Mouse (Mus musculus): ENCODE measurements around the gene Tpsb2.

Gene Tpsb2

GRCm38 (mm10) chr17:25366005-25366404, at the start of gene Tpsb2:
Tpsb2 (plus strand) TSS chr17:25366305.
- no peak for DNase-seq (ENCODE audit: low spot score)

- DNase-seq (ENCODE audit: low spot score): no peak
Measured at GRCm38 (mm10) chr17:25318354-25318753, 47.8 kb upstream of the Tpsb2 start, which contains the start of gene Prss29. Prss29 (plus strand) TSS chr17:25318654.

DNA sequence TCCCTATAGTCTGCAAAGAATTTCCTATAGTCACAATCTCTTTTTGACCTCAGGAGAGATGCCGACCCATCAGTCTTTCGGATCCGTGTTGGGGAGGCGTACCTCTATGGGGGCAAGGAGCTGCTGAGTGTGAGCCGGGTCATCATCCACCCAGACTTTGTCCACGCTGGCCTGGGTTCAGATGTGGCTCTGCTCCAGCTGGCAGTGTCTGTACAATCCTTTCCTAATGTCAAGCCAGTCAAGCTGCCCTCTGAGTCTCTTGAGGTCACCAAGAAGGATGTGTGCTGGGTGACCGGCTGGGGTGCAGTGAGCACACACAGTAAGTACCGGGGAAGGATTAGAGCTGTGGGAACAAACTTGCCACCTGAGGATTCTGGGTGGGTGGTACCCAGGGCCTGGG, 45.3 kb upstream of the Tpsb2 start:
- DNase-seq (ENCODE audit: low spot score): no peak

GRCm38 (mm10) chr17:25322930-25323329, 43.2 kb upstream of the Tpsb2 start:
- DNase-seq (ENCODE audit: low spot score): no peak

- no peak for DNase-seq (ENCODE audit: low spot score)
Measured at GRCm38 (mm10) chr17:25332321-25332720, 33.8 kb upstream of the Tpsb2 start.

DNA sequence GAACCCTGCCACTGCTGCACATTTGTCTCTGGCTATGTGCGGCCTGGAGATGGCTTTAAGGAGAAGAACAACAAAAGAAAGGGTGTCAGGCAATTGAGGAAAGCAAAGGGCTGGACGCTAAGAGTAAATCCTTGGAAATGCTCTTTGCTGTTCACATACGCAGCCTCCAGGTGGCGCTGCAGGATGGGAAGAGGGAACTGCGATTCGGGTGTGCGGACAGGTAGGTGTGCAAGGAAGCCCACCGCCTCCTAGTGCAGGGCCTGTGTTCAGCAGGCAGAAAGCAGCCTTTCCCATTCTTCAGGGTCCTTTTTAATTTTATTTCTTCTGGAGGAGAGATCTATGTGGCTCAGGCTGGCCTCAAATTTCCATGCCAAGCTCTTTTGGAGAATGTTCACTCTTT, 32.2 kb upstream of the Tpsb2 start:
- DNase-seq (ENCODE audit: low spot score): peak; percentile 63

DNA sequence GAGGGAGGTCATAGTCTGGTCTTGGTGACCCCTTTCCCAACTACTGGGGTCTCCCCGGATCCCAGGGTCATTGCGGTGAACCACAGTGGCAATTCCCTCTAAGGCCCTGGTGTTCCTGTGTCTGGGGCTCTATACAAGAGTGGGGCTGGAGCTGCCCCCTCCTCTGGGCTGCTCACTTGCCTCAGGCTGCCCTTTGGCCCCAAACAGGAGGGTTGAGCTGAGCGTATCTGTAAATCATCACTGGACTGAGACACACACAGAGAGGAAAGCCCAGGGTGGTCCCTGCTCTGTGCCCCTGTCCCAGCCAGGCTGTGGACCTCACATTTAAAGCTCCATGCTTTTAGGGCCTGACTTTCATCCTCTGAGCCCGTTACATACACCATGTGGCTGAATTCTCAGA, 27.9 kb upstream of the Tpsb2 start:
- DNase-seq (ENCODE audit: low spot score): no peak

DNA sequence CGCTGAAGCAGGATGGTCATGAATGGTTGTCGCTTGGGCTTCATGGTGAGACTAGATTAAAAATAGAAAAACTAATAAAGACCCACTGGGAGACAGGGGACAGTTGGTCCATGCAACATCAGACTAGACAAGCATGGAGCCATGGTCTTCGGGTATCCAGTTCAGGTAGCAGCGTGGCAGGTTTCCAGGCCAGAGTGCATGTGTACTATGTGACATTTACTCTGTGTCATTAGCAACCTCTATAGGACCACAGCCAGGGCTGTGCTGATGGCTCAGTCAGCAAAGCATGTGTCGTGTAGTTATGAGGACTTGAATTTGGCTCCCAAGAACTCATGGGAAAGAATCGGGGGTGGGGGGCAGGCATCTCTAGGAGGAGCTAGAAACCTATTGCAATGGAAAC, 26.1 kb upstream of the Tpsb2 start:
- no peak for DNase-seq (ENCODE audit: low spot score)

GRCm38 (mm10) chr17:25341490-25341889, 24.6 kb upstream of the Tpsb2 start:
- DNase-seq (ENCODE audit: low spot score): no peak

DNA sequence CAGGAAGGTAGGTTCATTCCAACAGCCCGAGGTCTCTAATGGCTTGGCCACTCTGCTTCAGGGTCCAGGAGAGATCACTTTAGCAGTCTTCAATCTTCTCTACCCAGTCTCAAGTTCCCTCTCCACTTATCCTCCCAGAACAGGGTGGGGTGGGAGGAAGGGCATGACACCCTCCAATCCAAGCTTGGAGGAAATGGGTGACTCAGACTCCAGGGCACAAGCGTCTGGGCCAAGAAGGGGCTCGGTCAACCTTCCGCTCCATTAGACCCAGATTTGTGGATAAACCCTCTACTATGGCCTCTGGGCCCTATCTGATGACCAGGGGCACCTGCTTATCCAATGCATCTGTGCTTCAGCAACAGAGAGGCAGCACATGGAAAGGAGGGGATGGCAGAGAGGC, 20.6 kb upstream of the Tpsb2 start, which contains the start of gene Tpsab1:
Tpsab1 (minus strand) TSS at position 101 of the 400 bp plus-strand sequence.
- DNase-seq (ENCODE audit: low spot score): no peak

DNA sequence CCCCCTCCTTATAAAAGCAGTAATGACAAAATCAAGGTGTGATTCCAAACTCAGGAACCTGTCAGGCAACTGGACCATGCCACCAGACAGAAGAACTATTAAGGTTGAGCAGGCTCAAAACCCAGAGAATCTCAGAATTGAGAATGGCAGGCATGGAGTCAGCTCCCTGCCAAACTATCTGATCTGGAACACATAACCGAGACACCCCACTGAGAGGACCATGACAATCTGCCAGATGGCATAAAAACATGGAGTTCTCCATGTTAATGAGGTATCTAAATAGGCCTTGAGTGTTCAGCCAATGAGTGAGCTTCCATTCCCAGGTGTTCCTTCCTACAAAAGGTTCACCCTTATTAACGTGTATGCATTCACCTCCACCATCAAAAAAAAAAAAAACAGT, 4.8 kb upstream of the Tpsb2 start:
- DNase-seq (ENCODE audit: low spot score): no peak

DNA sequence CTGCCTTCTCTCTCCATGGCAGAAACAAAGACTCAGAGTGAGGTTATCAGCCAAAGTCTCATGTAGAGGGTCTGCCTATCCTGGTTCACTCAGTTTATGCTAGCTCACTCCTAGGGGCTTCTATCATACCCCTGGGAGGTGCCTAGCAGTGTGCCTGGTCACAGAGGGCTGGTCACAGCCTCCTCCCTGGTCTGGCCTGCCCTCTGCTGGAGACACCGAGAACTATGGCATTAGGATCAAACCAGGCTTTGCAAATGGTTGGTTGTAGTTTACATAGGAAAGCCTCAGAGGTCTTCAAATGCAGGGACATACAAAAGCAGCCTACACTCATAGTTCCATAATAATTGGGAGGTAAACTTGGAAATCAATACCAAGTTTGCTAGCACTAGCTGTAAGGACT, 2.4 kb upstream of the Tpsb2 start:
- peak; percentile 16 for DNase-seq (ENCODE audit: low spot score)

DNA sequence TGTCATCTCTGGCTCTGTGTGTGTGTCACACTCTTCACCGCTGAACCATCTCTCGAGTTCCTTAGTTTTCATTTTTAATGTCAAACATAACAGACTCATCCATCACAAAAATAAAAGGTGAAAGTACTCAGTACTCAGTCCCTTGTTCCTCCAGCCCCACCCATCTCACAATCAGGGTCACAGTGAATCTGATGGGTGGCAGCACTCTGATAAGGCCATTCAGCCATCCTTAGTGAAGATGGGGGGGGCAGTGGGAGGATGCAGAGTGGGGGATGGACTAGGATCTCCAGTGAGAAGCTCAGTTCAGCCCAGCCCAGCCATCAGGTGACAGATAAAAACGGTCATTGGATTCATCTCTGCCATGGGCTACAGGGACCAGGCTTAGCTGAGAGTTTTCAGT, 2.9 kb downstream of the Tpsb2 start, which contains the start of gene Tpsg1:
Tpsg1 (plus strand) TSS at position 301 of the 400 bp plus-strand sequence.
- no peak for DNase-seq (ENCODE audit: low spot score)

DNA sequence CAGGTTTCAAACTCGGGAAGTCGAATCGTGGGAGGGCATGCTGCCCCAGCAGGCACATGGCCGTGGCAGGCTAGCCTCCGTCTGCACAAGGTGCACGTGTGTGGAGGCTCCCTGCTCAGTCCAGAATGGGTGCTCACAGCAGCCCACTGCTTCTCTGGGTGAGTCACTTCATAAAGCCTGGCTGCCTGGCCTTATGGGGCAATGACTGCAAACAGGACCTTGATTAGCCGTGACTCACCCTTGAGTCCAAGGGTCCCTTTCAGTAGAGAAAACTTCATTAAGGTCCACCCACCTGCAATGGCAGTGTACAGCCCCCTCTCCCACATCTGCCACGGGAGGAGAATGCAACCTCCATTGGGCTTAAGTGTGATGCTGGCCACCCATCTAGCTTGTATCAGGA, 6.4 kb downstream of the Tpsb2 start:
- no peak for DNase-seq (ENCODE audit: low spot score)

- DNase-seq (ENCODE audit: low spot score): peak; percentile 39
Measured at GRCm38 (mm10) chr17:25374011-25374410, 7.9 kb downstream of the Tpsb2 start.

- DNase-seq (ENCODE audit: low spot score): no peak
Measured at GRCm38 (mm10) chr17:25394526-25394925, 28.4 kb downstream of the Tpsb2 start.

DNA sequence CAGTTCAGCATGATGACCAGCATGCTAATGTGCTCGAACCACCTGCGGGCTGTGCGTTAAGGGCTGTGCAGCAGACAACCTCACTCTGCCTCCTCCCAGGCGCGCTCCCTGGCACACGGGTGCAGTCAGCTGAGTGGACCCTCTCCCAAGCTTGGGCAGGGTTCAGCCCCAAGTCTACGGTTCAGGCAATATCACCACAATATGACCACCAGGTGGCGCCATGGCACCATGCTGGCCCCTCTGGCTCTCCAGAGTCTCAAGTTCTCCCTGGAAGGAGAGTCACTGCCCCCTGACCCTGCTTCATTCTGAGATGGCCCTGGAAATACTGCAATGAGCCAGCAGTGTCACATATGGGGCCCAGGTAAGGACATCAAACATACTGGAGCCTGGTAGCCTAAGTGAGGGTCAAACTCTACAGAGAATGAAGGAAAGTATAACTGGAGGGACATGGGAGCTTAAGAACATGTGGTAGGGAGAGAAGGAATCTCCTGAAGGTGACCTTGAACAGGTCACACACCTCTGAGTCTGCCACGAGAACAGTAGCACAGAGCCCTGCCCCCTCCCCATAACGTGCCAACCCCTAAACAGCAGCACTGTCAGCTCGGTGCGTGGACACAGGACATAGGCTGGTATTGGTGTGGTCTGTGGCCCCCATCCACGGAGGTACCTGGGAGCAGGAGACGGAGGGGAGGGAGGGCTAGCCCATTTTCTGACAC, 31.9 kb downstream of the Tpsb2 start:
- DNase-seq (ENCODE audit: low spot score): peak; percentile 76

DNA sequence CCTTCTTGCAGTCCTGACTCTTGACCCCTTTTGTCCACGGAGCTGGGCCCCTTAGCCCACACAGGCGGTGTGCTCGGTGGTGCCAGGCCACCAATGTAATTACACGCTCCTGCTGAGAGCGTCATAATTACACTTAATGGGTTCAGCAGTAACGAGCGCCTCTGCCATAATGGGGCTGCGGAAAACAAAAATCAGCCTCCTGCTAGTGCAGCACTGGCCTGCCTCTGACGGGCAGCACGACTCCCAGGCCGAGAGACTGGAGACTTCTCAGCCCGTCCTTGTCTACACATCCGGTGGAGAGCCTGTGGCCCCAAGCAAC, 32.4 kb downstream of the Tpsb2 start:
- DNase-seq (ENCODE audit: low spot score): no peak

DNA sequence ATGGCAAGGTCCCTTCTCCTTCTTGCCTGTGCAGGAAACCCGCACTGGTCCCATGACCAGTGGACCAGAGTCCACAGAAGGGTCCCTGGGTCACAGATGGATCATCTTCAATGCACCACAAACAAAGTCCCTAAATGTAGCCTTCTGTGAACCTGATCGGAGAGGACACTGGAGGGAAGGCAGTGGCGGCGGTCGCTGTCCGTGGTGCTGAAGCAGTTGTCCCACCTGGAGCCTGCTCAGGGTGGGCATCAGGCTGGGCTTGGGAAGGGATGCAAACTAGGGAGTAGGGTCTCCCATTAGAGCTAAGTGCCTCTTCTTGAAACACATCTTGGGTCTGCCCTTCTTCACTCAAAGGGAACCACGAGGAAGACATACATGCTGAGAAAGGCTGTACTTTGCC, 34.3 kb downstream of the Tpsb2 start:
- DNase-seq (ENCODE audit: low spot score): peak; percentile 47

DNA sequence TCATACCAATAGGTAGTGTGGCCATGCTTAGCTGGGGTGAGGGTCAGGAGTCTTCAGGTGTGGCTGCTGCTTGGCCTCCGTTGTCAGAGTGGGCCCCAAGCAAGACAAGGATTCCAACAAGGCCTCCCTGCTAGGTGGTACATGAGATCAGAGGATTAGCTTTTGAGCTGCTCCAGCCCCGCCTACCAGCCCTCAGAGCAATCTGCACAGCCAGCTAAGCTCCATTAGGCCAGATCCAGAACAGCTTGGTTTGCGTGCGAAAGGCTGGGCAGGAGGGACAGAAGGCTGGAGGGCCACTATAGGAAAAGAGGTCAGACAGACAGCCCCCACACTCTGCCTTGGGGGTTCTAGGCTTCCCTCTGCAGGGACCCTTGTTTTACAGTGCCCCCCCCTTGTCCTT, 35.4 kb downstream of the Tpsb2 start:
- DNase-seq (ENCODE audit: low spot score): no peak

DNA sequence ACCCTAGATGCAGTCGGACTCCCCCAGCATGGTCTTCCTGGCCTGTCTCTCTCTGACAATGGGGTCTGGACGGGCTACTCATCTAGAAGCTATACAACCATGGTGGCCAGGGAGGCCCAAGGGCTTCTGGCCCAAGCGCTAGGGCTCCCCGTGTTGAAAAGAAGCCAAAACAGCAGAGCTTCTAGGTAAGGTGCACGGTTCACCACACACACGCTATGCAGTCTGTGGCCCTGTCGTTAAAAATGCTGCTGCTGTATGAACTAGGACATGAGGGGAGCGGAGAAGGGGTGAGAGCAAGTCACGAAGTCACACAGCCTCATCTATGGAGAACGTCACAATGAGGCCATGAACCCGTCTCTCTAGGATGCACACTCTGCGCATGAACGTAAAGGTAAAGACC, 36.1 kb downstream of the Tpsb2 start:
- DNase-seq (ENCODE audit: low spot score): no peak

DNA sequence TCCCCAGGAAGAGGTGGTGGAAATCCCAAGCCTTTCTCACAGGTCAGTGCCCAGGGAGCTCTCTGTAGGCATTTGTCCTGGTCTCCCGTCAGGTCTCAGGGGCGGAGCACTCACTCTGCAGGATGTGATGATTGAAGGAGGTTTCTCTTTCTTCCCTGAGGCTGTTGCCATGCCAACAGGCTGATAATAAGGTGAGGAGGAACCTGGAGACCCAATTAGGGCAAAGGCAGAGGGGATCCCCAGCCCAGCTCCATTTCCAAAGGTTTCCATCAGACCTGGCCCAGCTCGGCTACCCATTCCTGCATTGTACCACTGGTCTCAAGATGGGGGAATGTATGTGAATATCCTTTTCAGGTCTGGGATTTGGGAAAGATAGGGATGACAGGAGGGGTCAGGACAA, 38.1 kb downstream of the Tpsb2 start:
- no peak for DNase-seq (ENCODE audit: low spot score)

DNA sequence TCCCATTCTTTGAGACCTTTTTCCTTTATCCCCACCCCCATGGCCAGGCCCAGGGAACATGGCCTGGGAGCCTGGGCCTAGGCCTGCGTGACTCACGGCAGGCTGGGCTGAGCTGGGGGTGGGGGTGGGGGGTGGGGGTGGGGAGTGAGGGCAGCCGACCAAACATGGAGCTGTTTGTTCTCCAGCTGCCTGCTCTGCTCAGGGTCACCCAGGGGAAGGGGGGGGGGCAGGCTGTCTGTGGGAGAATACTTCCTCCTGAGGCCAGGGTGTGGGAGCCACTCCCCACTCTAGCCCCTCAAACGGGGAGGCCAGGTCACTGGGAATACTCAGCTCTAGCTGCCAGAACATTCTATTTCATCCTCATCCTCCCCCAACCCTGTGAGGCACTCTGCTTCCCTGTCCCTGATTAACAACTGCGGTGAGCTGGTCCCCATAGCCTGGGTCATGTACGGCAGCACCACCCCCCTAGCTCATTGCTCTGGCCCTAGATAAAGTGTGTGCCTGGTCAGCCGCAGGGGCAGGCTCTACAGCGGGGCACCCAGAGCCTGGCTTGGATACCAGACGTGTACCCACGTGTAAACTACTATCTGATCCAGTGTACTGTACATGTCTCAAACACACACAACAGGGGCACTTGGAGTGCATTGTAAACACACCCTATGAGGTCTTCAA, 39.3 kb downstream of the Tpsb2 start:
- DNase-seq (ENCODE audit: low spot score): no peak

DNA sequence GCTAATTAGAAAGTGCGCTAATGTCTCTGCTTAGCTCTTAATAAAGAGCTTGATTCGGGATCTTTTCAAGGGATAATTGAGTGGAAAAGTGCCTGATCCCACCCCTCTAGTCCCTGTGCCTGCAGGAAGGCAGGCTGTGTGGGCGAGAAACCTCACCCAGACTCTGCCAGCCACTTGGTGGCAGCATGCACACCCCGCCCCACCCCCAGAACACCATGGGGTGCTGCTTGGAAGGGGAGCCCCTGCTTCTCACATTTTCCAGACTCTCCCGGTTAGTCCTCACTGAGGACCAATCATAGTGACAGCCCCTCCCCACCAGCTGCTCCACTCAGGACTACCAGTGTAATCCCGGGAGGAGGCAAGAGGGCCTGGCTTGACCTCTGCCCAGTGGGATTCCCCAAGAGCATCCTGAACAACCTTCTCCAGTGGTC, 39.9 kb downstream of the Tpsb2 start:
- no peak for DNase-seq (ENCODE audit: low spot score)

All from ovary, postnatal 14 days (tissue).